Mouse (Mus musculus) small intestine, adult 2 months (tissue): ENCODE data around the gene Lmo3. TPM values are rescaled to one million over a fixed set of nuclear protein-coding genes. Genes with fewer than 3 reads are reported as not detected.

Experiments
- H3K27ac ChIP-seq: fragments of 200-500 bp; 2 replicates; pipeline ENCODE4 v1.5.1; 2012; ENCODE audit warnings: low read depth, low read length, control low read depth, inconsistent platforms; ENCODE audit not compliant: insufficient read depth
- H3K27me3 ChIP-seq: fragments of 200-500 bp; 2 replicates; pipeline ENCODE4 v1.6.1; 2012; ENCODE audit warnings: mild to moderate bottlenecking, moderate library complexity, low read length, inconsistent platforms; ENCODE audit not compliant: control insufficient read depth, insufficient read depth
- H3K36me3 ChIP-seq: fragments of 200-500 bp; 2 replicates; pipeline ENCODE4 v1.6.1; 2012; ENCODE audit warnings: mild to moderate bottlenecking, low read length, control low read depth, inconsistent platforms; ENCODE audit not compliant: control insufficient read depth, insufficient read depth
- H3K4me1 ChIP-seq: fragments of 200-500 bp; 2 replicates; pipeline ENCODE4 v1.6.1; 2012; ENCODE audit warnings: low read length, inconsistent platforms, mixed read lengths; ENCODE audit not compliant: control insufficient read depth, insufficient read depth, insufficient read length
- H3K4me3 ChIP-seq: fragments of 200-500 bp; 2 replicates; pipeline ENCODE4 v1.5.1; 2012; ENCODE audit warnings: low read depth, mild to moderate bottlenecking, control low read depth, inconsistent platforms, low read length, moderate library complexity
- CTCF ChIP-seq: fragments of 200-500 bp; IDR thresholded peaks from 2 replicates; pipeline ENCODE4 v1.5.1; 2012; ENCODE audit warnings: low read depth, mild to moderate bottlenecking, control low read depth, inconsistent platforms, low read length, moderate library complexity, mixed read lengths; ENCODE audit not compliant: insufficient replicate concordance, insufficient read length; ENCODE audit errors: extremely low read depth
- POLR2A ChIP-seq: fragments of 200-500 bp; IDR thresholded peaks from 2 replicates; pipeline ENCODE4 v1.6.1; 2012; ENCODE audit warnings: low read depth, mild to moderate bottlenecking, control low read depth, inconsistent platforms, low read length, moderate library complexity
- WGBS: fragments of 180-500 bp; shearing (Covaris S2); methylation state at CpG from one replicate; pipeline ENCODE4 v1.1.7; 2018; 5-methylcytosine and 5-hydroxymethylcytosine counted together
- polyA plus RNA-seq: library from polyadenylated mRNA; depleted of rRNA; stranded (reverse); fragments of >200 nt; gene quantifications from 2 replicates; pipeline ENCODE4 v1.2.3, GENCODE M21; 2012; rRNA removed

The Lmo3 gene
- polyA plus RNA-seq, 1 experiment = 0.38 TPM

DNA sequence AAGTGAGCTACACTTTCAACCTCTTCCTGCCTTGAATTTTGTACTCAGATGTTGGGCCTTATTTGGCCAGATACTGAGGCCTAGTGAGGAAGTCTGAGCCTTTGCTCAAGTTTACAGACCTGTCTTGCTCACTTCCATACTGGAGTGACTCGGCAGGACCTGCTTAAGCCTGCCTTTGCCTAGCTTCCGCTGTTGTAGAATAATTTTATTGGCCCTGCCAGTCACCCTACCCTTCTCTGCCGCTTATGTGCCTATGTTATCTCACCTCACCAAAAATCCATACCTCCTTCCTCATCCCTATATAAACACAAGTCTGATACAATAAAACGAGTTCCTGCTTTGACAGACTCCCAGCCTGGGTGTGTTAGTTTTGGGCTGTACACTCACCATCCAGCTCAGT lies 235.2 kb downstream of the Lmo3 start:
- TF ChIP-seq CTCF = no peak
- TF ChIP-seq POLR2A = no peak
- Histone ChIP-seq H3K27me3 (no peaks in the 10 kb centered on the region), H3K36me3 (no peaks in the 10 kb centered on the region), H3K4me1 (peaks cover 9% of the 10 kb centered on the region; the same call in 1 of the 2 replicates), H3K4me3 (no peak overlapping the region), H3K27ac (no peak overlapping the region)
- WGBS = 27% methylated on average over 4 of the region's 4 CpGs

DNA sequence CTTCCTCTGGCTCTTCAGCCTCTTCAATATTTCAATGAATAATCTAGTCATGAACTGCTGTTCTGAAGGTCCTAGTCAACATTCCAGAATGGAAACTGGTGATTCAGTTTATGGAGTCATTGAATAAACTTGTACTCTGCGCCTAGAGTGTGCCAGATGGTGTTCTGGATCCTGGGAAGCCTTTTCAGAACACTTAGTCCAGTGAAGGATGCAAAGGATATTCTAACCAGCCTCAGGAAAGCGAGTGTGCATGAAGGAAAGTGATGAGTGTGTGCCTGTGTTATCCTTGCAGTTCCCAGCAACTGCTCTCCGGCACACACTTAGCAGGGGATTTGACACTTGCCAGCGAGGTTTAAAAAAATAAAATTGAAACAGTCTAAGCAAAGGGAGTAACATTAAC lies 245.9 kb downstream of the Lmo3 start:
- Histone ChIP-seq H3K4me3 (no peak overlapping the region), H3K27me3 (no peaks in the 10 kb centered on the region), H3K36me3 (no peaks in the 10 kb centered on the region), H3K4me1 (peaks cover 3% of the 10 kb centered on the region; the same call in 1 of the 2 replicates), H3K27ac (no peak overlapping the region)
- TF ChIP-seq POLR2A (no peak), CTCF (no peak)
- 89% methylated on average over 4 of the region's 4 CpGs for WGBS

DNA sequence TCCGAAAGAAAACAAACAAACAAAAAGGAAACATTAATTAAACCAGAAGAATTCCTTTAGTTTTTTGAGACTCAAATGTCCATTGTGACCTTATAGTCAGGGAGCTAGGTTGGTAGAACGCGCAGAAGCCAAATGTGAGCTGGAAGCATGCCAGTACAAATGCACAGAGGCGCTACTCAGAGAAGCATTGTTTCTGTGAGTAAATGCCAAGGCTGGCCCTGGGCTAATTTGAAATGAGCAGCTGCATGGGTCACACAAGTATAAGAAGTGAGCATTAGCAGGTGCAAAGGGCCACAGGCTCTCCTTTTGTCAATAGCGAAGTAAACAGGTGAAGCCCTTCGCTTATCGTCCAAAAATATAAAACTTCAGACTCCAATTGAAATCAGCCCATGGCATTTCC lies 247.8 kb downstream of the Lmo3 start:
- TF ChIP-seq CTCF (no peak), POLR2A (no peak)
- no peaks in the 10 kb centered on the region for H3K36me3 ChIP-seq
- no peaks in the 10 kb centered on the region for H3K27me3 ChIP-seq
- no peak overlapping the region for H3K4me3 ChIP-seq
- peak overlapping the region; percentile 27; the same call in 1 of the 2 replicates for H3K27ac ChIP-seq
- H3K4me1 ChIP-seq = peaks cover 3% of the 10 kb centered on the region; the same call in 1 of the 2 replicates
- WGBS = 29% methylated on average over 7 of the region's 7 CpGs

DNA sequence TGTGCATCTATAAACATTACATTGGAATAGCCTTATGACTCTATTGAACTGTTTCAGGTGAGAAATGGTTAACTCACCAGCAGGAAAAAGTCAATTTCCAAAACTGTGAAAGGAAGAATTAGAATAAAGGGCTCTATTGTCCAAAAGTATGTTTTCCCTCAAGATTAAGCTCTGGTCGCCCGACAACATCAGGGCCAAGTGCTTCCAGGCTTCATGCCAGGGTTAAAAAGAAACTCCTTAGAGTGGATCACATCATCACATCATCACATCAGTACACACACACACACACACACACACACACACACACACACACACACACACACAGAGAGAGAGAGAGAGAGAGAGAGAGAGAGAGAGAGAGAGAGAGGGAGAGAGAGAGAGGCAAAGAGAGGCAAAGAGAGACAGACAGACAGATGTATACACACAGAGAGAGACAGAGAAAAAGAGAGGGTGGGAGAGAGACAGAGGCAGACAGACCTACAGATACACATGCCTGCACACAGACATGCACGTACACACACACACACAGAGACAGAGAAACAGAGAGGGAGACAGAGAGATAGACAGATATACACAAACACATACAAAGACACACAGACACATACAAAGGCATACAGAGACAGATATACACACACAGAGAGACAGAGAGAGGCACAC lies 255.9 kb downstream of the Lmo3 start:
- Histone ChIP-seq H3K36me3 (no peaks in the 10 kb centered on the region), H3K27ac (no peak overlapping the region), H3K27me3 (no peaks in the 10 kb centered on the region), H3K4me3 (no peak overlapping the region), H3K4me1 (peaks cover 3% of the 10 kb centered on the region; the same call in 1 of the 2 replicates)
- WGBS = 31% methylated on average over 3 of the region's 3 CpGs
- no peak for TF ChIP-seq POLR2A
- no peak for TF ChIP-seq CTCF

GRCm38 (mm10) chr6:138325145-138325544 lies 256.6 kb downstream of the Lmo3 start:
- WGBS = 34% methylated on average over 3 of the region's 3 CpGs
- Histone ChIP-seq H3K27me3 (no peaks in the 10 kb centered on the region), H3K4me3 (no peak overlapping the region), H3K4me1 (peaks cover 9% of the 10 kb centered on the region; the same call in 1 of the 2 replicates), H3K36me3 (no peaks in the 10 kb centered on the region), H3K27ac (no peak overlapping the region)
- TF ChIP-seq CTCF (no peak), POLR2A (no peak)

DNA sequence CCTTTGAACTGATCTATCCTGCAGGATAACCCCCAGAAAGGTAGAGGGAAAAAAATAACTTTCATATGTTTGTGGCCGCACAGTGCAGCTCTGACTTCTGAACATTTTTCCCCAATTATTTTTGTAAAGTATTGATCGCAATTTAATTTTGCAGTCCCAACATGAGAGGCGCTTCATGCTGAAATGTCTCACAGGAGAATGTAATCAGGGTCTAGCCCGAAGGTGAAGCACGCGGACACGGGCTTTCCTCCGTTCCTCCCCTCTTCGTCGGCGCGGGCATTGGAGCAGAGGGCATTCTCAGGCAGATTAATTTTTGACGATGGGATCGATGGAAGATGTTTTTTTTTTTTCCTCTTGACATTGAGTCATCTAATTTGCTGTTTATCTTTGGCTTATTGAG lies 258.4 kb downstream of the Lmo3 start:
- no peaks in the 10 kb centered on the region for H3K36me3 ChIP-seq
- H3K4me3 ChIP-seq = no peak overlapping the region
- 92% methylated on average over 14 of the region's 14 CpGs for WGBS
- H3K27me3 ChIP-seq = no peaks in the 10 kb centered on the region
- no peak for TF ChIP-seq POLR2A
- TF ChIP-seq CTCF = no peak
- H3K27ac ChIP-seq = no peak overlapping the region
- peaks cover 11% of the 10 kb centered on the region; the same call in 1 of the 2 replicates for H3K4me1 ChIP-seq

DNA sequence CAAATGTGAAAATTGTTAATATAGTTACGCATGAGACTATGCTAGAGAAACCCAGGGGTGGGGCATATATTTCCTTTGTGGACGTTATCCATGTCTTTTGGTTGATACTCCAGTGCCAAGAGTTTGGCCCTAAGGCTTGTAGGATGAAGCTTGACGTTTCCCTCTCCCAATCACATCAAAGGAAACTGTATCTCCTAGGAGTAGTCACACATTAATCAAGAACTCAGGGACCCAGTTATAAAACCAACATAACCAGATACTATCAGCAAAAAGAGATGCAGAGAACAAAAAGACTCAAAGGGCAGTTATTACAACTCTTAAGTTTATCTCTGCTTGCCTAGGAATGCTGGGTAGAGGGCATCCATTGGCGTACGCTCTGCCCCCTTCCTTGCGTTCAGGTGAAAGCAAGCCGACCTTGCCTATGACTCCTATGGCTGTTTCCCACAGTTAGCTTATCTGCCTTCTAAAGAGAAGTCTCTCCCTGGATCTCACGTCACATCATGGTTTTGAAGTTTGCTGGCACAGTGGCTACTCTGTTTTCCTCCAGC lies 261.5 kb downstream of the Lmo3 start:
- TF ChIP-seq CTCF = no peak
- no peak for TF ChIP-seq POLR2A
- H3K4me1 ChIP-seq = peaks cover 11% of the 10 kb centered on the region; the same call in 1 of the 2 replicates

More for the DNA sequence above, 261.5 kb downstream of the Lmo3 start:
- Histone ChIP-seq H3K36me3 (no peaks in the 10 kb centered on the region), H3K4me3 (no peak overlapping the region), H3K27ac (peak overlapping the region; percentile 12; the same call in 1 of the 2 replicates), H3K27me3 (no peaks in the 10 kb centered on the region)
- 30% methylated on average over 8 of the region's 8 CpGs for WGBS

Other genes starting within 250 kb of the Lmo3 start
- gene Igbp1b, start 76.6 kb upstream of the Lmo3 start, polyA plus RNA-seq = not detected in 2 replicates